Mouse (Mus musculus): ENCODE measurements around the gene Bckdk.
A peak's percentile ranks its signal among the peaks of the same experiment; 100 is the strongest.

Gene Bckdk

DNA sequence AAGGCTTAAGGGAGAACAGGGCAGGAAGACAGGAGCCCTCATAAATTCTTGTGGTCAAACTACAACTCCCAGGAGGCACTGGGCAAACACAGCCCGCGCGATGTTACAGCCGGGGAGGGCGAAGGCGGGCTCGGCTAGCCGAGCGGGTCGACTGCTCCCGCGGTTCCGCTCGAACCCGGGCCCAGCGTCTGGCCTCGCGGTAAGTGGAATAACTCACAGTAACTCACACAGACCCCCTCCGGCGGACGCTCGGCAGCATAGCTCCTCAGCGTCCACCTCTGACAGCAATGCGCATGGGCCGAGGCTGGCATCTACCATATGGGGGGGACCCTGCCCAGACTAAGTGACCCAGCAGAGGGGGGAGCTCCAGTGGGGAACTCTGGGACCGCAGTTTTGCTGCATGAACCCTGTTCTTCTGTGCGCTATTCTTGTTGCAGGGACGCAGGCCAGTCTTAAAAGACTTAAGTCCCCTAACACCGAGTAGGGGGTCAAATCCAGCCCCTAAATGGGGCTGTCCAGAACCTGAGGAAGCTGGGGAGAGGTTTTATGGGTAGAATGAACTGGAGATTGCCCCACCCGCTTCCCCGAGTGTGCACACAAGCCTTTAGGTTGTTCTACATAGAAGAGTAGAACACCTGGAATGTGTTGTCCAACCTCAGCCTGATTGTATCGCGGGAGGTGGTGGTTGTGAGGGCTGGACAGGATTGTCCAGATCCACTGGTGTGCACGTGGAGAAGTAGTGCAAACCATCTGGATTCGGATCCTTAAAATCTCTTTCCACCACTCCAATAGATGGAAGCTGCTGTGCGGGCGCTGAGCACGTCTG, at the start of gene Bckdk:
TSS of gene Bckdk (plus strand) at position 112 of the 826 bp plus-strand sequence.
- peak; percentile 90 for DNase-seq (ENCODE audit: low read depth)

DNA sequence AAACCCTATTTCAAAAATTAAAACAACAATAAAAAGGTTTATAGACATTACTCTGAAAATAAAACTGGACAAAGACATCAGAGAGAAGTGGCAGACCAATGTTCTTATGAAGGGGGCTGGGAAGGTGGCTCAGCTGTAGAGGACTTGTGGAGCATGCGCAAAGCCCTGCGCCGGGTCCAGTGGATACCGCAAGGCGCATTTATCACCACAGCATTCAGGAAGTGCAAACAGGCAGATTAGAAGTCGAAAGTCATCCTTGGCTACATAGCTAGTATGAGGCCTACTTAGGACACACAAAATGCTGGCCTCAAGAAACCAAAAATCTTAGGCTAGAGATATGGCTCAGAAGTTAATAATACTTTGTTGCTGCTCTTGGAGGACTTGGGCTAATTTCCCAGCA, 45.6 kb upstream of the Bckdk start:
- DNase-seq (ENCODE audit: low read depth) = no peak

GRCm38 (mm10) chr7:127866434-127866833, 37.4 kb upstream of the Bckdk start:
- no peak for DNase-seq (ENCODE audit: low read depth)

DNA sequence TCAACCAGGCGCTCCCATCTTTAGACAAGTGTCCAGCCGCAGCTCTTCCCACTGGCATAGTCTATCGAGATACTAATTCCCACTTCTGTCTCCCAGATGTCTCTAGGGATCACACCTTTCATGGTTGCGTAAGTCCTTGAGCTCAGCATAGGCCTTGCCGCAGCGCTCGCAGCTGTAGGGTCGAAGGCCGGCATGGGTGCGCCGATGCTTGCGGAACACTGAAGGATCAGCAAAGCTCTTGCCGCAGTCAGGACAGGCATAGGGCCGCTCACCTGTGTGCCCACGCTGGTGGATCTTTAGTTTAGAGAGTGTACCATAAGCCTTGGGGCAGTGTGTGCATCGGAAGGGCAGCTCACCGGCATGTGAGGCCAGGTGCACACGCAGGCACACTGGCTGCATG, 36.2 kb upstream of the Bckdk start:
- DNase-seq (ENCODE audit: low read depth) = no peak

DNA sequence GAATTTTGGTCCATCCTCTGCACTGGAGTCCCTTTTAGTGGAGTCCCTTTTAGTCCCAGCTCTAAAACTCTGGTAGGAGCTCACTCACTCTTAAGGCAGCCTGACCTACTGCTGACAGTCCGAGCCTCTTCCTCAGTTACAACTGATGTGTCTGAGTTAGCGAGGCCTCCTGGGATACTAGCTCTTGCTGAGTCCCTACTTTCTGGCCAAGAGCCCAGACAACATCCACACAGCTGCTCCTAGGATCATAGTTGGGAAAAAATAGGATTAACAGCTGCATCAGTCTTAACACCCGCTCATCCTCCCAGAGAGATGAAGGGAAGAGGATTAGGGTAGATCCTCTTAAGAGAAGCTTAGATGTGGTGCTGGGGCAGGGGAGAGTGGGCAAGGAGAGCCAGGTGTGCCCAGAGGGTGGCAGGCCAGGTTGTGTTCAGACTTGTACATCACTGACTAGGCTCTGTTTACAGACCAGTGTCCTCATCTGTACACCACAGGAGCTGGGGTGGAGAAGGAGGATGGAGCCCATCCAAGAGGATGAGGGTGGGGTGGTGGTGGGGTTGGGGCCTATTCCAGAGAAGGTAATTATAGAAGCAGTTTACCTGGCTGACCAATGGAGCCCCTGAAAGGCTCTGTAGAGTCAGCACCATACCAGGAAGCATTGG, 34.6 kb upstream of the Bckdk start:
- DNase-seq (ENCODE audit: low read depth) = peak; percentile 45

GRCm38 (mm10) chr7:127870136-127870821, 33.6 kb upstream of the Bckdk start:
- peak; percentile 17 for DNase-seq (ENCODE audit: low read depth)

DNA sequence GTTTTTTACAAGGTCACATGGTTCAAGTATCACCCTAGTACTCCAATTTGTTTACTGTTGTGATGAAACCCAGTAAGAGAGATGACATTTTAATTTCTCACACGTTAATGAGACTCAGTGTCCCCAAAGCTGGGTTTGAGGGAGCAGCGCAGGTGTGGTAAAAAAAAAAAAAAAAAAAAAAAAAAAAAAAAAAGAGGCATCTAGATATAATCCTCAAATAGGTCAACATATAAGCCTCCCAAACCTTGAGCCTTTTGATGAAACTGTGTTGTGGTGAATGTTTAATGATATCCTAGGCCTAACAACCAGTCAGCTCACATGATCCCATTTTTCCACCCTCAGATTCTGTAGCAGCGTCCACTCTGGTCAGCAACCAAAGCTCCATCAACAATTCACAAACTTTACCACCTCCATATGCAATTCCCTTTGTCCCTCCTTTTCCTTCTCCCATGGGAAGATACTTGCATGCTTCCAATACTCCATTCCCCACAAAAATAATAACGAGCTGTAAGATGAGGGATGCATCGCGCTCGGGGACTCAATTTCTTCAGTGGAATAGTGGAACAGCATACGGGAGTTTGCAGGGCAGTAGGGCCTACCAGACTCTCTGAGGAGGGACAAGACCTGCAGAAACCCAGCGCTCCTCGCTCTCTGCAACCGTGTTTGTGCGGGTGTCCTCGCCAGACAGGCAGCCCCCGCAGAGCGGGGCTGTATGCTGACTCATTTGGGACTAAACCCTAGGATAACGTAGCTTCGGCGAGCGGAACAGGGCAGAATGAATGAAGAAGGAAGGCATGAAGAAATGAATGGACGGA, 28.9 kb upstream of the Bckdk start:
- DNase-seq (ENCODE audit: low read depth) = no peak

DNA sequence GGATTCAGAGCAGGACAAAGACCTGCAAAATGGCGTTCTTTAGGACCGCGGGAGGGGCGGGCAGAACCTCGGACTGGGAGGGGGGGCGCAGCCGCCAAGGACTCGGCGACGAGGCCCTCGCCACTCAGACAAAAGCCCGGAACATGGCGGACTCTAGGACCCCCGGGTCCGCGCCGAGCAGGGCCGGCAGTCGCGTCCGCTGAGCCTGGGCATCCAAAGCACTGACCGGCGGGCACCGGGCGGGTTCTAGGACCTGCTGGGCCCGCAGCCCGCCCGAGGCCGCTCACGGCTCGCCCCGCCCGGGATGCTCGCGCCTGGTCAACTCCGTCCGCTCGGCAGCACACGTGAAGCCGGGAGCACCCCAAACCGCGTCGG, 28.3 kb upstream of the Bckdk start:
- DNase-seq (ENCODE audit: low read depth) = peak; percentile 92

DNA sequence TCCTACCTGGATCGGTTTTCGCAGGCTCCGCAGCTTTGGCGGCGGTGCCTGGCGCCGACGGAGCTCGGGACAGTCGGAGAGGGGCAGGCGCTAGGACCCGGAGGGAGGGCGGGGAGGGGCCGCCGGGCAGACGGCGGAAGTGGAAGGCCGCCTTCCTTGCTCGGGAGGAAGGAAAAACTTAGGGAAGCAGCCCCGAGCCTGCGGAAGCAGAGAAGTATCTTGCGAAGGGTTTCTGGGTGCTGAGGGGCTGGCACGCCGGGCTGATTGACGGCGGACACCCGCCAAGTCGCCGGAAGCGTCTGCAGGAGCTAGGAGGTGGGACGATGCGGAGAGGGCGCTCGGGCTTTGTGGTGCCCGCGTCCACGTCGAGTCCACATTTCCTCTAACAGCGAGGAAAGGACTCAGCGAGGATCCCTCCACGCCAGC, 27.8 kb upstream of the Bckdk start, which contains the start of gene Zfp646:
TSS of gene Zfp646 (plus strand) at position 181 of the 426 bp plus-strand sequence.
- peak; percentile 83 for DNase-seq (ENCODE audit: low read depth)

DNA sequence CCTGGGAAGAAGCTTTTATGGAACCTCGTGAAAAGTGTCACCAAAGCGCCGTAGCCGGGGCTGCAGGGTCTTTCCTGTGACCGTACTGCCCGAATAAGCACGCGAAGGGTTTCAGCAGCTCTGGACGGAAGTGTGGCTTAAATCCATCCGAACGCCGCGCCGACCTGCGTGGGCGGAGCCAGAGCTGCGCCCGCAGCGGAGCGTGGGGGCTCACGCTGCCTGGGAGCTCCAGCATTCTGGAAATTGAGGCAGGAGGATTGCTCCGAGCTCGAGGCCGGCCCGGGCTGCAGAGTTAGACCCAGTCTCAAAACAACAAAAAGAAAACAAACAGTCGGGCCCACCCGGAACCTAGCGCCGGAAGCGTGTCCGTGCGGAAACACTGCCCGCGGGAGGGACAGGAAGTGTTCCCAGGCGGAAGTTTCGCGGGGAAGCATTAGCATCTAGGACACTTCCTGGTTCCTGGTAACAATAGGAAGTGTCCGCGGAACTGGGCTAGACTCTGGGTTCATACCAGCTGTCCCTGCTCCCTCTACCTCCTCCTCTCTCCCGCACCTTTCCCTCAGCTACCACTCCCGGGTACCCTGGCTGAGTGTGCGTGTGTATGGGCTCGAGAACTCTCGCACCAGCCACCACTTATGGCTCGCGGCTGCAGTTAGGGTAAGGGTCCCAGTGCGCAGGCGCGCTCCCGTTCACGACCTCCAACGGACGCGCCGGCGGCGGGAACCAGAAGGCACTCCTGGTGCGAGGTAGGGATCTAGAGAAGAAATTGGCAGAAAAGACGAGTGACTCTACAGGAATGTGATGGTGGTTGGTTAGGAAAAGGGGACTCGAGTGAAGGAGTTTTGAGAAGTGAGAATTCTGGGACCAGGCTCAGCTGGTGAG, 27.2 kb upstream of the Bckdk start, which contains the start of gene Zfp668:
TSS of gene Zfp668 (minus strand) at position 362 of the 882 bp plus-strand sequence.
- DNase-seq (ENCODE audit: low read depth) = peak; percentile 92

- no peak for DNase-seq (ENCODE audit: low read depth)
Observed at GRCm38 (mm10) chr7:127879301-127879700, 24.6 kb upstream of the Bckdk start.

DNA sequence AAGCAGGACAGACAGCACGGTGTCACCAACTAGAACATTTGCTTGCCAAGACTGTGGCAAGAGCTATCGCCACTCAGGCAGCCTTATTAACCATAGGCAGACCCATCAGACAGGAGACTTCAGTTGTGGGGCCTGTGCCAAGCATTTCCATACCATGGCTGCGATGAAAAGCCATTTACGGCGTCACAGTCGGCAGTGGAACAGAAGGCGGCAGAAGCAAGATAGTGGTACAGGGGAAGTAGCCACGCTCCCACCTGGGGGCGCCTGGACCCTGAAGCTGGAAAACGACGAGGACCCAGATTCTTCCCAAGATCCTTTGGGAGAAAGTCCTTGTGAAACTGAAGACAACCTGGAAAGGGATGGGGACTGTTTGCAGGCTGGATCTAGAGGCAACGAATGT, 23.5 kb upstream of the Bckdk start:
- DNase-seq (ENCODE audit: low read depth) = no peak

GRCm38 (mm10) chr7:127885951-127886350, 17.9 kb upstream of the Bckdk start:
- DNase-seq (ENCODE audit: low read depth) = peak; percentile 62

GRCm38 (mm10) chr7:127886551-127886950, 17.3 kb upstream of the Bckdk start:
- no peak for DNase-seq (ENCODE audit: low read depth)

DNA sequence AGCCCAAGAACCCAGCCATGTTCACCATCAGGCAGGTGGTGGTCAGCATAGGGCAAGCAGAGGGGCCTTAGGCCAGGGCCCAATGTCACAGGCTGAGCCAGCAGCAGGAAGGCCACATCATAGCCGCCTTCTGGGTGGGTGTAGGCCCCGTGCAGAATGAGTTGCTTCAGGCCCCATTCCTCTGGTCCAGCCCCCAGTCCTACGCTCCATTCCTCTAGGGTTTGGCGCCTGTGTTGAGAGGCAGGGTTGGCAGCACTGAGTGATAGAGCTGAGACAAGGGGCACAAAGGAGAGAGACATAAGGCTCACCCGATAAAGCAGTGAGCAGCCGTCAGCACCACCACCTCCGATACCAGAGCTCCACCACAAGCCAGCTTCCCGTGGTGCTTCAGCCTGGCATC, 16.7 kb upstream of the Bckdk start:
- no peak for DNase-seq (ENCODE audit: low read depth)

- no peak for DNase-seq (ENCODE audit: low read depth)
Observed at GRCm38 (mm10) chr7:127887781-127888180, 16.1 kb upstream of the Bckdk start.

GRCm38 (mm10) chr7:127888821-127889220, 15.1 kb upstream of the Bckdk start:
- DNase-seq (ENCODE audit: low read depth) = no peak

DNA sequence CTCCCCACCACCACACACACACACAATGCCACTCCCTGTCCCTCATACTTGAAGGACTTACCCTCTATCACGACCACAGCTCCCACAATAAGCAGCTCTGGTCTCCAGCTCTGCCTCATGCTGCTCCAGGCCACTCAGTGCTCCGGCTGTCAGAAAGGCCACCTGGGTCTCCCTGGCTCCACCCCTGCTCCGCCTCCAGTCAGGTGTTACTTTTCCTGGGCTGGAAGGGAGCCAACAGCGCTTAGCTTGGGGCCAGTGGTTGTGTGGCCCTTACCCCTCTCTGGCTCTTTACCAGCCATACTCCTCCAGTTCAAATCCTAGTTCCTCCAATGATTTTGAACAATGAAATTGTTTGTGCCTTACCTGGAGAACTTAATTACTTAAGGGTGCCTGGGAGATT, 13.1 kb upstream of the Bckdk start, which contains the start of gene Prss53:
TSS of gene Prss53 (minus strand) at position 173 of the 400 bp plus-strand sequence.
- DNase-seq (ENCODE audit: low read depth) = no peak

DNA sequence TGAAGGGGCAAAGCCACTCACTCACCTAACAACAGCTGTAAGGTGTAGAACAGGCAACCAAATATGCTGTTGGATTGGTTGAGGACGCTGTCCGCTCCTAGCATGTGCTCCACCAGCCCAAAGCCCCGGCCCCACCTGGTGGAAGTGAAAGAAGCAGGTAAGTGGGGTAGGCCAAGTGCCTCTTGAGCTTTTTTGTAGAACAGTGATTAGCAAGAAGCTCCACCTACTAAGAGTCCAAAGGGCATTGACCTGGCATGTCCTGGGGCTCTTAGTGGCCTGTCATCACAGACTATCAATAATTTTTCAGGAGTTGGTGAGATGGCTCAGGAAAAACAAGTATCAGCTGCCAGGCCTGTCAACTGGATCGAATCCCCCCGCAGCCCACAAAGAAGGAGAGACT, 9.4 kb upstream of the Bckdk start:
- no peak for DNase-seq (ENCODE audit: low read depth)

DNA sequence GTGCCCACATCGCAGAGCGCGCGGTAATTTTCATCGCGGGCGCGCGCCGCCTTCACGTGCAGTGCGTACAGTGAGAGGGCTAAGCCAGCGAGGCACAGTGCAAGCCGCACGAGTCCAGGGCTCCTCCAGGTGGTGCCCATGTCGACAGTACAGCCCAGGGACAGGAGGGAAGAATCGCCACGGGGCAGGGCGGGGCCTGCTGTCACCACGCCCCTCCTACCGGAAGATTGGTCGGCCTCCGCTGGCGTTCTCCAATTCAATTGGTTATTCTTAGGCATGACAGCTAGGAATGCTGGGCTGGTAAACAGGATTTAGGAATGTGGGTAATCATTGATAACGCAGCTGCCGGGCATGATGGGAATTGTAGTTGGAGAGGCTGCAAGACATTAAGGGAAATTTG, 8.4 kb upstream of the Bckdk start, which contains the start of the genes Gm21974 and Vkorc1:
TSS of gene Gm21974 (minus strand) at position 13 of the 400 bp plus-strand sequence.
TSS of gene Vkorc1 (minus strand) at position 176 of the 400 bp plus-strand sequence.
- DNase-seq (ENCODE audit: low read depth) = peak; percentile 97
